Mouse (Mus musculus) gonadal fat pad, adult 2 months (tissue): ENCODE measurements around the gene Nr4a2. TPM values are rescaled to one million over a fixed set of nuclear protein-coding genes. Genes with fewer than 3 reads are reported as not detected.

ENCODE experiments used
- DNase-seq: peaks from one replicate; pipeline ENCODE4 v3.0.0-alpha.2; 2012; ENCODE audit warnings: low read depth
- polyA plus RNA-seq: library from polyadenylated mRNA; depleted of rRNA; stranded (reverse); fragments of >200 nt; gene quantifications from 2 replicates; pipeline ENCODE4 v1.2.3, GENCODE M21; 2012; rRNA removed

The Nr4a2 gene
- polyA plus RNA-seq, 1 experiment: 0.74 TPM

DNA sequence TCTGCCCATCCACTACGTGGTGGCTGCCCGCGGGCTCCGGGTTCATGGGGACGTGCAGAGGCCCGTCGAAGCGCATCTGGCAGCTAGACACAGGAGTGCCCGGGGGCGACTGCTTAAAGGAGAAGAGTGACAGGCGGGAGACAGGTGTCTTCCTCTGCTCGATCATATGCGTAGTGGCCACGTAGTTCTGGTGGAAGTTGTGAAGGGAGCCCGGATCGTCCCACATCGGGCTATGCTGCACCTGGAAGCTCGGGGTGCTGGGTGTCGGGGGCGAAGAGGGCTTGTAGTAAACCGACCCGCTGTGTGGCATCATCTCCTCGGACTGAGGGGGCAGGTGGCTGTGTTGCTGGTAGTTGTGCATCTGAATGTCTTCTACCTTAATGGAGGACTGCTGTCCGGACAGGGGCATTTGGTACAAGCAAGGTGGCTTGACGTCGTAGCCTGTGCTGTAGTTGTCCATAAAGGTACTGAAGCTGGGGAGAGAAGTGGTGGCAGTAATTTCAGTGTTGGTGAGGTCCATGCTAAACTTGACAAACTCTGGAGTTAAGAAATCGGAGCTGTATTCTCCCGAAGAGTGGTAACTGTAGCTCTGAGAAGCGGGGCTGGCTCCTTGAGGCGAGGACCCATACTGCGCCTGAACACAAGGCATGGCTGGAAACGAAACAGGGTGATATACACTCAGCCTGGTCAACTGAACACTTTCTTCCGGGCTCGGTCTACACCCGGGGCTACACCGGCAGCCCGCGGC, 11.8 kb downstream of the Nr4a2 start:
- DNase-seq: no peak

DNA sequence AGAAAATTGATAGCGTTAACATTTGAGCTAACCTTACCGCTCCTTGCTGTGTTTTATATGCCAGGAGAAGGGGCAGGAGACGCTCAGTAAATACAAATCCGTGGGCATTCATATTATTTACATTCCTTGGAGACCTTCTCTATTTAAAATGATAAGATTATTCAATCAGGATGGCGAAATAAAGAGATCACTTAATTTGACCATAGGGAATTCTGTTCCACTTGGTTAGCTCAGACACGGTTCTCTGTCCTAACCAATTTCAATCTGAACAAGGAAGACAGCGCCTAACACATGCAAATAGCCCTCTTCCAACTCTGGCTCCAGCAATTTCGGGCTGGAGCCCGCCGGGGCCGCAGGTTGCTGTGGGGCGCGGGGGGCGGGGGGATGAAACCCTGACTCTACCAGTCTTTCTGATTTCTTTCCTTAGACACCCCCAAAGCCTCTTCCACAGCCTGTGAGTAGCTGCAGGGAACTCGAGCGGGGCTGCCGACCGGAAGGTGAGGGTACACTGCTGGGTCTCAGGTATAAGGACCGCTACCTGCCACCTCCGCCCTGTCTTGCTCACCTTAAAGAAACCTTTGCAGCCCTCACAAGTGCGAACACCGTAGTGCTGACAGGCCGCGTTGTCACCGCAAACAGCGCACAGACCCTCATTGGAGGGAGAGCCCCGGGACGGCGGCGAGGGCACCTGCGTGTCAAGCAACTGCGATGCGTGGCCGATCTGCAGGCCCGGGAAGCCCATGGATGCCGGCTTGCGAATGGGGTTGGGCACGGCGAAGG, 12.6 kb downstream of the Nr4a2 start:
- DNase-seq: no peak

- DNase-seq: no peak
Observed at GRCm38 (mm10) chr2:57110401-57110800, 13.4 kb downstream of the Nr4a2 start.

GRCm38 (mm10) chr2:57109926-57110325, 13.9 kb downstream of the Nr4a2 start:
- DNase-seq: no peak

- DNase-seq: no peak
Observed at GRCm38 (mm10) chr2:57109301-57109700, 14.5 kb downstream of the Nr4a2 start.

DNA sequence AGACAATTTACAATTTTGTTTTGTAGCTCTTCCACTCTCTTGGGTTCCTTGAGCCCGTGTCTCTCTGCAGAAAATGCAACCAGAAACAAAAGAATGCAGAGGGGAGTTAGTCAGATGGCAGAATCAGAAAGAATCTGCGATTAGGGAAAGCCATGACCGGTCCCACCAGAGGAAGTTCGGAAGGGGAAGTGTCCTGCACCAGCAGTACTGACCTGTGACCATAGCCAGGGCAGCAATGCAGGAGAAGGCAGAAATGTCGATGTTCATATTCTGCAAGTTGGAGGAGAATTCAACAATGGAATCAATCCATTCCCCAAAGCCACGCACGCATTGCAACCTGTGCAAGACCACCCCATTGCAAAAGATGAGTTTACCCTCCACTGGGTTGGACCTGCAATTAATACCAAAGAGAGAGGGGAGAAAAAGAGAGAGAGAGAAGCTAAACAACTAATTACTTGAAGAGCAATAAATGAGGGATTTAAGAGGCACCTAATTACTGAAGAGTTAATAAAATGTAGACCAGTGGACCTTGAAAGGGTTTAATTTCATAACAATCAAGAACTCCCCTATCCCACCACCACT, 15.4 kb downstream of the Nr4a2 start:
- no peak for DNase-seq

GRCm38 (mm10) chr2:57105401-57105800, 18.4 kb downstream of the Nr4a2 start:
- DNase-seq: no peak

DNA sequence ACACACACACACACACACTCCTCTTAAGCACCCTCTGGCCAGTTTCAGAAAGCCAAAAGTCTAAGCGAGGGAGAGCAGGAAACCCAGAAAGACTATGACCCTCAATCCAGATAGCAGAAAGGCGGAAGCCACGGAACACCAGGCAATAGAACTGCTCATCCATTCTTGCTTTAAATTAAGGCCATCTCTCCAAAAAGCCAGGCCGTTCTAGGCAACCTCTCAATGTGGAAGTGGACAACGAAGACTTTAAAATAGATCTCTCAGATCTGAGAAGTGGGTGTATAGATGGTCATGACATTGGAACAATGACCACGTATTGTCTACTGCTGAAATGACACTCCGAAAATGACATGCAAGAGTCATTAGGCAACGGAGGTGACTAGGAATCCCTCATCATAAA, 19.1 kb downstream of the Nr4a2 start:
- DNase-seq: no peak

DNA sequence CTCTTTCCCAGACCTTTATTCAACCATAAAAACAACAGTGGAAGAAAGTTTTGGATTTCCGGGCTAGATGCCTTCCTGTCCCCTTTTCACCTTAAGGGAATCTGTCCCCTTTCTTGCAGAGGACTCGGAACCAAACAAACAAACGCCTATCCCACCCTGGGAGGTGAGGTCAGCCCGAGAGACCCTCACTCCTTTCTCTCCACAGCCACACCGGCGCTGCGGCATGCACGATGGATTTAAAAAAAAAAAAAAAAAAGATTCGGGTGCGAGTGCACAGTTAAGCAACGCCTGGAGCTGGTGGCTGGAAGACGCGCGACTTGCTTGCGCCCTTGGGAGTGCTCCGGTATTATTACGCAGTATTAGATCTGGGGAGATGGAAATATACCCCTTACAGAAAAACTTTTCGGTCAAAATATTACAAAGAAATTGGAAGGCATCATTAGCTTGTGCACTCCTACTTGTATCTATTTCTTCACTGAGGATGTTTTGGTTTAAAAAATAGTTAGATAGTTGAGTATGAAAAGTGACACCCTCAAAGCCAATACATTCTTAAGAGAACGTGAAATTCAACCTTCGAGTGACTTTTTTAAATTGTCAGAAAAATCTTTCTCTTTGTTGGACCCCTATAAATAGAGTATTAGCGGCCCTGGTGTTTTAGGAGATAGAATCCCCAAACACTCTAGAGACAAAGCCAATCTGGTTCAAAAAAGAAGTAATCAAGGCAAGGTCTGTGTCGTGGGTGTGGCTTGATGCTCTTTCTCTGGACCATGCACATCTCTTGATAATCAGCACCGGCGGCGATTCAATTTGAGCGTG, 19.8 kb downstream of the Nr4a2 start:
- no peak for DNase-seq

DNA sequence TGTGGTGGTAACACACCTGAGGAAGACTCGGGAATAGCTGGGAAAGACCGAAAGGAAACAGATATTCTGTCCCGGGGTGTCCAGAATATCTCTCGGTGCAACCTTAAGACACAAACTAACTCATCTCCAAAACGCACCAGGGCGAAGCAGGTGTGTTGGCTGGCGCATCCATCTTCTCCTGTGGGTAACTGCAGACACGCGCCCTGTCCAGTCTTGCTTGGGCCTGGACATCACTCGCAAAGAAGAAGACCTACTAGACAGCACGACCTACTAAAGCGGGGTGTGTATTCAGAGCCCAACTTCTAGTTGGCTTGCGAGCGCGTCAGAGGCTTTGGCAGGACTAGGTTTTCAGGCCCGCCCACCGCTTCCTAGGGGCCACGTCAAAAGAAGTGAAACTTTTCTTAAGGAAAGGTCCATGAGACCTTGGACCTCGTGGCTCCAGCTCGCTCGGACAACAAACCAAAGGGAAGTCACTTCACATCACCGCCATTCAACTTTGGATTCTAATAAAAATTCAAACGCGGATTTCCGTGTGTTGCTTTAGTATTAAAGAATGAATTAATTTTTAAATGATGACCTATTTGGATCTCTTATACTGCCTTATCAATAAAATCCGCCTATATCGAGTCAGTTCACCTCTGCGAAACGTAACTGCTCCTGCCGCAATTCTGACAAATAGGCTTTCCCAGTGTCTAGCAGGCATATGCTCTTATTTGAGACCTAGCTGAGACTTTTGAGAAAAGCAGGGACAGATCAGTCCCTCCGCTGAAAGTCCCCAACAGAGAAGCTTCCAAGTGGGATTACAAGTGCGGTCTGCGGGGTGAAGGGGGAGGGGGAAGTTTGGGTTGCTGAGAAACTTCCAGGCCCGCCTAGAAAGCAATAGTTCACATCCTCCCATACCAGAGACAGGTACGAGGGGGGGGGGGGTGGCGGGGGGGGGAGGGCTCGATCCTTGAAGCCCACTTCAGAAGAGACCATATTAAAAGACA, 20.7 kb downstream of the Nr4a2 start:
- DNase-seq: no peak

DNA sequence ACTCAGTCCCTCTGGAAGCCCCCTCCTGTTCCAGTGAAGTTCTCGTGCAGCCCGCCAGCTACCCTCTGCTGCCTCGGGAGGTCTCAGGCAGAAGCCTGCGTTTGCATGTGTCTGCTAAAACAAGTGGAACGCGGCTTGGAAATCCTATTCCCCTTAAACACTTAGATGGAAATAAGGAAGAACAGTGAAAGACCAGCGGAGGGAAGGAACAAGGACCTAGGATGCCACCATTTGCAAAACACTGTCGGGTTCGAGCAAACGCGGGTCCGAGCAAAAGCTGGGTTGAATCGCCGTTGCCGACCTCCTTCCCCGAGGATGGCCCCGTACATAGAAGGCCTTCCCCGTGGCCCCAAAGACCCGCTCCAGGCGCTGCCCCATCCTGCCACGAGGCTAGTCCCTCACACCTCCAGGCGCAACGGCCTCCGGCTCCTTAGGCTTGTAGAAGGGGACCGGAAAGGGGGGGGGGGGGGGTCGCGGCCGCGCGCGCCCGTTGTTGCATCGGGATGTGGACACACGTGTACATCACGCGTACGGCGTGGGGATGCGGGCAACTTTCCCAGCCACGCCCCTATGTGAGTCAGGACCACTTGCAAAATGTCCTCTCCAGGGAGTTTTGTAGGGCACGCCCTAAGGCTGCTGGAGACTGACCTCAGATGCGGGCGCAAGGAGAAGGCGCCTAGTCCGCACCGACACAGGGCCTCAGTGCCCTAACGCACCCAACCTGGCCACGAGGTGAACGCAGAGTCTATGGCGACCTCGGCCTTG, 21.5 kb downstream of the Nr4a2 start:
- DNase-seq: no peak

GRCm38 (mm10) chr2:57100241-57100640, 23.6 kb downstream of the Nr4a2 start:
- DNase-seq: no peak

GRCm38 (mm10) chr2:57072452-57072851, 51.4 kb downstream of the Nr4a2 start:
- DNase-seq: no peak

DNA sequence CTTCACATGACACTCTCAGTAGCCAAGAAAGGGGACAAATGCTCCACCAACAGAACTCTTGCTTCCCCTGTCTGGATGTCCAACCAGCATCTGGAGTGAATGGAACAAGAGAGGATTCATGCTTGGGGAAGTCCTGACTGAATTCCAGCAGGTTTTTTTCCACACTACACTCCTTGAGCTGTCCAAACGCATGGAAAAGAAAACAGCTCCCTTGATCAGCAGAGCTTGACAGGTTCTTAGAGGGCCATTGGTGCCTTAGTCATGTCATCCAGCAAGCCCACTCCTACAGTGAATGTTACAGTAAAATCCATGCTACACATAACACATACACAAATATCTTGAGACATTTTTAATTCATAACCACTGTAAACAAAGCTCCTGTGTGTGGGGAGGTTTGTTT, 60.3 kb downstream of the Nr4a2 start:
- DNase-seq: no peak

Other genes starting within 250 kb of the Nr4a2 start
- gene Gpd2, start 113.6 kb upstream of the Nr4a2 start, polyA plus RNA-seq: 9.6 and 11.2 TPM in 2 replicates